Mouse (Mus musculus) thymus, adult 2 months (tissue): Measurements from ENCODE around the gene Npas2.

Source experiments
- CTCF ChIP-seq: fragments of 200-500 bp; IDR thresholded peaks from 2 replicates; pipeline ENCODE4 v1.5.1; 2012; ENCODE audit warnings: mild to moderate bottlenecking, control low read depth, low read length, moderate library complexity, borderline replicate concordance; ENCODE audit not compliant: control insufficient read depth, poor library complexity, insufficient read depth; ENCODE audit errors: extremely low read depth
- POLR2A ChIP-seq: fragments of 200-500 bp; IDR thresholded peaks from 2 replicates; pipeline ENCODE4 v1.6.1; 2012; ENCODE audit warnings: mild to moderate bottlenecking, low read length, control low read depth, moderate library complexity; ENCODE audit not compliant: control insufficient read depth, poor library complexity, insufficient read depth; ENCODE audit errors: extremely low read depth

GRCm38 (mm10) chr1:39260183-39260978 lies 66.8 kb downstream of the Npas2 start:
- TF ChIP-seq POLR2A (no peak), CTCF (no peak)
